Mouse (Mus musculus) spleen, postnatal 36 days (tissue): ENCODE results near the gene Pramef25.
"Not testable (repeated sequence)": the region's sequence is repeated elsewhere in the genome, so short reads cannot be mapped to it uniquely, and the experiment has no call there.

Source experiments
- DNase-seq, 2 experiments: peaks; one replicate each; pipeline ENCODE4 v3.0.0; 2022; ENCODE audit warnings: low spot score in 2 of 2, mixed read lengths in 1 of 2

The Pramef25 gene

GRCm38 (mm10) chr4:143950916-143951315, at the start of gene Pramef25:
Gene Pramef25 (minus strand): TSS chr4:143951016.
- not testable (repeated sequence) for DNase-seq

- DNase-seq: not testable (repeated sequence)
Measured at GRCm38 (mm10) chr4:143994269-143994668, 43.5 kb upstream of the Pramef25 start, which contains the start of gene Pramef17. Gene Pramef17 (minus strand): TSS chr4:143994369.

- peak; percentile 64 to 70 for DNase-seq
Measured at GRCm38 (mm10) chr4:143988126-143988525, 37.3 kb upstream of the Pramef25 start.

- peak; percentile 53 to 54 for DNase-seq
Measured at GRCm38 (mm10) chr4:143987475-143987941, 36.7 kb upstream of the Pramef25 start.

GRCm38 (mm10) chr4:143985733-143986132, 34.9 kb upstream of the Pramef25 start:
- DNase-seq: peak; percentile 15 to 33

GRCm38 (mm10) chr4:143985165-143985564, 34.3 kb upstream of the Pramef25 start:
- peak; percentile 3 to 4 for DNase-seq

GRCm38 (mm10) chr4:143983446-143983845, 32.6 kb upstream of the Pramef25 start:
- DNase-seq: not testable (repeated sequence)

GRCm38 (mm10) chr4:143966850-143967249, 16.0 kb upstream of the Pramef25 start, which contains the start of gene Gm13101:
Gene Gm13101 (minus strand): TSS chr4:143966950.
- not testable (repeated sequence) for DNase-seq

- not testable (repeated sequence) for DNase-seq
Measured at GRCm38 (mm10) chr4:143900280-143900679, 50.5 kb downstream of the Pramef25 start, which contains the start of gene Pramef6. Gene Pramef6 (minus strand): TSS chr4:143900380.
